Mouse (Mus musculus): ENCODE measurements at regions not wholly inside any gene's neighbourhood (a gene's known extent, or its start where the extent isn't known, plus 50 kb on each side); places are given as distances from the start of the nearest gene placed in this dataset.

GRCm38 (mm10) chr12:104567622-104568021 lies 94.5 kb upstream of the Gsc start:
- DNase-seq (ENCODE audit: extremely low spot score, low read depth, low spot score) = no peak

GRCm38 (mm10) chr12:104562961-104563360 lies 89.8 kb upstream of the Gsc start:
- no peak for DNase-seq (ENCODE audit: extremely low spot score, low read depth, low spot score)

GRCm38 (mm10) chr12:104560934-104561565 lies 87.9 kb upstream of the Gsc start:
- DNase-seq (ENCODE audit: extremely low spot score, low read depth, low spot score) = no peak

GRCm38 (mm10) chr12:104557761-104558160 lies 84.6 kb upstream of the Gsc start:
- no peak for DNase-seq (ENCODE audit: extremely low spot score, low read depth, low spot score)

GRCm38 (mm10) chr12:104557307-104557706 lies 84.2 kb upstream of the Gsc start:
- DNase-seq (ENCODE audit: extremely low spot score, low read depth, low spot score) = no peak

- no peak for DNase-seq (ENCODE audit: extremely low spot score, low read depth, low spot score)
These were observed 75.5 kb upstream of the Gsc start for GRCm38 (mm10) chr12:104548586-104548985.

GRCm38 (mm10) chr12:104547561-104547960 lies 74.4 kb upstream of the Gsc start:
- DNase-seq (ENCODE audit: extremely low spot score, low read depth, low spot score) = no peak

GRCm38 (mm10) chr12:104545993-104546769 lies 73.1 kb upstream of the Gsc start:
- DNase-seq (ENCODE audit: extremely low spot score, low read depth, low spot score) = no peak

- DNase-seq (ENCODE audit: extremely low spot score, low read depth, low spot score) = no peak
These were observed 66.8 kb upstream of the Gsc start for GRCm38 (mm10) chr12:104539911-104540310.

GRCm38 (mm10) chr12:104538436-104538835 lies 65.3 kb upstream of the Gsc start:
- no peak for DNase-seq (ENCODE audit: extremely low spot score, low read depth, low spot score)

- DNase-seq (ENCODE audit: extremely low spot score, low read depth, low spot score) = no peak
These were observed 58.6 kb upstream of the Gsc start for GRCm38 (mm10) chr12:104531512-104532447.

GRCm38 (mm10) chr12:104530586-104530985 lies 57.5 kb upstream of the Gsc start:
- DNase-seq (ENCODE audit: extremely low spot score, low read depth, low spot score) = no peak
